In genomic region chrX:140572702-140573338, GRCm38 (mm10) we compare ENCODE assay signal across 14 mouse cellular contexts. TPM values are rescaled to one million over a fixed set of nuclear protein-coding genes. Genes with fewer than 3 reads are reported as not detected.
DNase-seq lines count a peak whose midpoint lies in the region; ATAC-seq and TF ChIP-seq lines count a peak whose summit lies in the region.
"Had no signal": no experiment of that assay in that cellular context is flagged by ENCODE, and none has a peak within 500 bp of the region (broad histone marks: within the 10 kb centered on the region; RNA-seq: fewer than 3 reads in every experiment).

No protein-coding gene starts in this region.

- intact Hi-C loops in gastrocnemius, postnatal 14 days (cut with DNase I; ENCODE audit: low total_unique reads) = no loop called here

- no peak overlapping the region for H3K27ac ChIP-seq in hindbrain, postnatal 0 days
- no peak overlapping the region for H3K27ac ChIP-seq in hindbrain, embryonic 14.5 days
- H3K27ac ChIP-seq: limb, embryonic 15.5 days; neural tube, embryonic 13.5 days had no signal

- no peak for TF ChIP-seq CTCF in hindbrain, postnatal 0 days (IDR thresholded peaks at IDR 0.05; ENCODE audit: low read depth)

- no peak overlapping the region for H3K9ac ChIP-seq in hindbrain, postnatal 0 days (replicated peaks; ENCODE audit: low read length)
- no peak overlapping the region for H3K9ac ChIP-seq in hindbrain, embryonic 14.5 days
- H3K9ac ChIP-seq: limb, embryonic 15.5 days; neural tube, embryonic 13.5 days had no signal

- ATAC-seq in hindbrain, postnatal 0 days = no peak
- no peak for ATAC-seq in hindbrain, embryonic 14.5 days (ENCODE audit: low FRiP score)

- peaks cover 7% of the 10 kb centered on the region; the same call in 1 of the 2 replicates for H3K27me3 ChIP-seq in hindbrain, postnatal 0 days (ENCODE audit: insufficient read depth, low read length)
- H3K27me3 ChIP-seq in hindbrain, embryonic 14.5 days (ENCODE audit: control insufficient read depth, insufficient read depth, low read length) = peaks cover 66% of the 10 kb centered on the region

- H3K36me3 ChIP-seq in hindbrain, postnatal 0 days (ENCODE audit: insufficient read depth, low read length) = no peaks in the 10 kb centered on the region
- no peaks in the 10 kb centered on the region for H3K36me3 ChIP-seq in hindbrain, embryonic 14.5 days (replicated peaks; ENCODE audit: control insufficient read depth, insufficient read depth)
- H3K36me3 ChIP-seq: G1E; limb, embryonic 15.5 days; neural tube, embryonic 13.5 days had no signal

- no peaks in the 10 kb centered on the region for H3K4me1 ChIP-seq in hindbrain, postnatal 0 days (ENCODE audit: insufficient read depth, low read length)
- H3K4me1 ChIP-seq in hindbrain, embryonic 14.5 days (replicated peaks; ENCODE audit: control insufficient read depth, insufficient read depth, low read length) = no peaks in the 10 kb centered on the region
- H3K4me1 ChIP-seq: limb, embryonic 15.5 days; neural tube, embryonic 13.5 days had no signal

- no peaks in the 10 kb centered on the region for H3K9me3 ChIP-seq in hindbrain, postnatal 0 days (ENCODE audit: low read length)
- H3K9me3 ChIP-seq in hindbrain, embryonic 14.5 days (ENCODE audit: control insufficient read depth, low read length) = no peaks in the 10 kb centered on the region
- H3K9me3 ChIP-seq: G1E; limb, embryonic 15.5 days; neural tube, embryonic 13.5 days had no signal

- no peak overlapping the region for H3K4me2 ChIP-seq in hindbrain, postnatal 0 days (ENCODE audit: low read depth, low read length)
- no peak overlapping the region for H3K4me2 ChIP-seq in hindbrain, embryonic 14.5 days (replicated peaks)
- H3K4me2 ChIP-seq: limb, embryonic 15.5 days; neural tube, embryonic 13.5 days had no signal

- H3K4me3 ChIP-seq in hindbrain, postnatal 0 days (ENCODE audit: low read length) = no peak overlapping the region
- H3K4me3 ChIP-seq in hindbrain, embryonic 14.5 days (replicated peaks; ENCODE audit: low read length) = no peak overlapping the region
- H3K4me3 ChIP-seq: limb, embryonic 15.5 days; neural tube, embryonic 13.5 days had no signal

- peak; percentile 35 for DNase-seq in gastrocnemius, adult 18-20 months (ENCODE audit: low spot score)
- DNase-seq in gastrocnemius, postnatal 14 days = no peak
- DNase-seq in hindbrain, postnatal 0 days (ENCODE audit: low spot score) = peak; percentile 3
- no peak for DNase-seq in hindbrain, embryonic 14.5 days (ENCODE audit: low spot score)
- DNase-seq in brain, adult 2 months (ENCODE audit: low read depth, low spot score) = peak; percentile 16
- peak; percentile 55 for DNase-seq in retina, embryonic 14.5 days (ENCODE audit: low spot score)
- no peak for DNase-seq in thymus, postnatal 4 days
- DNase-seq: cerebellum, adult 11-12 months; lung, adult 18-20 months; spleen, adult 18-20 months; thymus, postnatal 36 days had no signal

- 34% methylated on average over 2 of the region's 2 CpGs for WGBS in hindbrain, postnatal 0 days
- WGBS in hindbrain, embryonic 14.5 days = 45% methylated on average over 2 of the region's 2 CpGs

RNA-seq across cellular contexts. Expression of gene Tsc22d3, which starts 27.6 kb away (rescaled TPM):
- total RNA-seq in gastrocnemius, adult 18-20 months (2021) = 100 to 1,000 TPM; 239 to 501 TPM
- total RNA-seq in gastrocnemius, postnatal 14 days (2021) = 100 to 1,000 TPM; 119 to 244 TPM
- 102 and 112 TPM in 2 replicates for total RNA-seq in hindbrain, postnatal 0 days (2014; rRNA removed)
- 114 and 117 TPM in 2 replicates for polyA plus RNA-seq in hindbrain, postnatal 0 days (2015; fragmentation: Nextera tagmentation; extraction: Ambion mirVana)
- polyA plus RNA-seq in hindbrain, embryonic 14.5 days (2014; fragmentation: Nextera tagmentation; extraction: Ambion mirVana) = 119 and 131 TPM in 2 replicates

Comparison
In these comparisons a context has a peak if more than half of its experiments do, and no peak if none do; other contexts are left out.
1. DNase-seq: peak in gastrocnemius, adult 18-20 months (single experiment), hindbrain, postnatal 0 days (single experiment), brain, adult 2 months (single experiment) and retina, embryonic 14.5 days (single experiment); none in gastrocnemius, postnatal 14 days (single experiment), hindbrain, embryonic 14.5 days (single experiment) and thymus, postnatal 4 days (single experiment).